Mouse (Mus musculus): ENCODE measurements around the gene Slc35f1. TPM values are rescaled to one million over a fixed set of nuclear protein-coding genes. Genes with fewer than 3 reads are reported as not detected.

The Slc35f1 gene
- polyA plus RNA-seq, 1 experiment from 2014 or later = 24.5 TPM

GRCm38 (mm10) chr10:52807808-52808207, 117.5 kb downstream of the Slc35f1 start:
- ATAC-seq (ENCODE audit: low read depth) = no peak
- Histone ChIP-seq H3K4me3 (no peak overlapping the region), H3K9me3 (no peaks in the 10 kb centered on the region), H3K4me1 (replicated peaks) (no peaks in the 10 kb centered on the region), H3K4me2 (no peak overlapping the region), H3K36me3 (no peaks in the 10 kb centered on the region), H3K27ac (replicated peaks) (no peak overlapping the region), H3K9ac (no peak overlapping the region), H3K27me3 (no peaks in the 10 kb centered on the region)
- WGBS = 42% methylated on average over 2 of the region's 2 CpGs

- no peaks in the 10 kb centered on the region for H3K4me1 ChIP-seq (replicated peaks)
- no peak for ATAC-seq (ENCODE audit: low read depth)
- H3K27ac ChIP-seq (replicated peaks) = no peak overlapping the region
- H3K9ac ChIP-seq = no peak overlapping the region
- 95% methylated on average over 4 of the region's 4 CpGs for WGBS
- no peaks in the 10 kb centered on the region for H3K36me3 ChIP-seq
- no peak overlapping the region for H3K4me3 ChIP-seq
- H3K27me3 ChIP-seq = no peaks in the 10 kb centered on the region
- no peak overlapping the region for H3K4me2 ChIP-seq
- no peaks in the 10 kb centered on the region for H3K9me3 ChIP-seq
These were observed 122.5 kb downstream of the Slc35f1 start for GRCm38 (mm10) chr10:52812861-52813260.

GRCm38 (mm10) chr10:52814358-52814757, 124.0 kb downstream of the Slc35f1 start:
- H3K9me3 ChIP-seq = no peaks in the 10 kb centered on the region
- 92% methylated on average over 5 of the region's 5 CpGs for WGBS
- H3K4me3 ChIP-seq = no peak overlapping the region
- no peaks in the 10 kb centered on the region for H3K27me3 ChIP-seq
- H3K4me1 ChIP-seq (replicated peaks) = no peaks in the 10 kb centered on the region
- ATAC-seq (ENCODE audit: low read depth) = no peak
- no peak overlapping the region for H3K4me2 ChIP-seq
- no peak overlapping the region for H3K9ac ChIP-seq
- H3K27ac ChIP-seq (replicated peaks) = no peak overlapping the region
- no peaks in the 10 kb centered on the region for H3K36me3 ChIP-seq

GRCm38 (mm10) chr10:52819661-52820060, 129.3 kb downstream of the Slc35f1 start:
- H3K36me3 ChIP-seq = no peaks in the 10 kb centered on the region
- 96% methylated on average over 1 of the region's 1 CpGs for WGBS
- H3K27ac ChIP-seq (replicated peaks) = no peak overlapping the region
- no peaks in the 10 kb centered on the region for H3K27me3 ChIP-seq
- H3K4me1 ChIP-seq (replicated peaks) = no peaks in the 10 kb centered on the region
- no peaks in the 10 kb centered on the region for H3K9me3 ChIP-seq
- no peak overlapping the region for H3K4me2 ChIP-seq
- no peak for ATAC-seq (ENCODE audit: low read depth)
- H3K4me3 ChIP-seq = no peak overlapping the region
- H3K9ac ChIP-seq = no peak overlapping the region

- no peak overlapping the region for H3K27ac ChIP-seq (replicated peaks)
- H3K4me3 ChIP-seq = no peak overlapping the region
- no peak for ATAC-seq (ENCODE audit: low read depth)
- WGBS = 85% methylated on average over 2 of the region's 2 CpGs
- no peaks in the 10 kb centered on the region for H3K27me3 ChIP-seq
- no peaks in the 10 kb centered on the region for H3K36me3 ChIP-seq
- no peak overlapping the region for H3K4me2 ChIP-seq
- H3K4me1 ChIP-seq (replicated peaks) = no peaks in the 10 kb centered on the region
- H3K9ac ChIP-seq = no peak overlapping the region
- H3K9me3 ChIP-seq = no peaks in the 10 kb centered on the region
These were observed 132.6 kb downstream of the Slc35f1 start for GRCm38 (mm10) chr10:52822909-52823308.

- H3K4me3 ChIP-seq = no peak overlapping the region
- no peak for ATAC-seq (ENCODE audit: low read depth)
- no peak overlapping the region for H3K9ac ChIP-seq
- H3K4me1 ChIP-seq (replicated peaks) = no peaks in the 10 kb centered on the region
- no peaks in the 10 kb centered on the region for H3K9me3 ChIP-seq
- H3K36me3 ChIP-seq = no peaks in the 10 kb centered on the region
- H3K27ac ChIP-seq (replicated peaks) = no peak overlapping the region
- no peaks in the 10 kb centered on the region for H3K27me3 ChIP-seq
- WGBS = 88% methylated on average over 4 of the region's 4 CpGs
- H3K4me2 ChIP-seq = no peak overlapping the region
These were observed 135.4 kb downstream of the Slc35f1 start for GRCm38 (mm10) chr10:52825746-52826145.

- Histone ChIP-seq H3K4me2 (no peak overlapping the region), H3K9ac (no peak overlapping the region), H3K9me3 (no peaks in the 10 kb centered on the region), H3K27ac (replicated peaks) (no peak overlapping the region), H3K4me3 (no peak overlapping the region), H3K27me3 (no peaks in the 10 kb centered on the region), H3K36me3 (no peaks in the 10 kb centered on the region), H3K4me1 (replicated peaks) (peaks cover 6% of the 10 kb centered on the region)
- WGBS = 9% methylated on average over 2 of the region's 2 CpGs
- ATAC-seq (ENCODE audit: low read depth) = peak; percentile 50; the same call in 1 of the 2 replicates
These were observed 150.5 kb downstream of the Slc35f1 start for GRCm38 (mm10) chr10:52840819-52841218.

- no peak overlapping the region for H3K4me3 ChIP-seq
- H3K9me3 ChIP-seq = no peaks in the 10 kb centered on the region
- no peak for ATAC-seq (ENCODE audit: low read depth)
- H3K27me3 ChIP-seq = no peaks in the 10 kb centered on the region
- no peak overlapping the region for H3K4me2 ChIP-seq
- H3K27ac ChIP-seq (replicated peaks) = no peak overlapping the region
- H3K9ac ChIP-seq = no peak overlapping the region
- H3K4me1 ChIP-seq (replicated peaks) = no peaks in the 10 kb centered on the region
- H3K36me3 ChIP-seq = no peaks in the 10 kb centered on the region
These were observed 161.7 kb downstream of the Slc35f1 start for GRCm38 (mm10) chr10:52851994-52852393.

- Histone ChIP-seq H3K36me3 (no peaks in the 10 kb centered on the region), H3K9ac (no peak overlapping the region), H3K4me3 (no peak overlapping the region), H3K9me3 (no peaks in the 10 kb centered on the region), H3K4me1 (replicated peaks) (peaks cover 8% of the 10 kb centered on the region; the same call in 1 of the 2 replicates), H3K4me2 (no peak overlapping the region), H3K27ac (replicated peaks) (no peak overlapping the region), H3K27me3 (no peaks in the 10 kb centered on the region)
- ATAC-seq (ENCODE audit: low read depth) = no peak
- 52% methylated on average over 2 of the region's 2 CpGs for WGBS
These were observed 170.5 kb downstream of the Slc35f1 start for GRCm38 (mm10) chr10:52860851-52861250.

GRCm38 (mm10) chr10:52864936-52865335, 174.6 kb downstream of the Slc35f1 start:
- no peak for ATAC-seq (ENCODE audit: low read depth)
- Histone ChIP-seq H3K9me3 (no peaks in the 10 kb centered on the region), H3K4me2 (no peak overlapping the region), H3K27me3 (no peaks in the 10 kb centered on the region), H3K4me1 (replicated peaks) (peaks cover 8% of the 10 kb centered on the region; the same call in 1 of the 2 replicates), H3K27ac (replicated peaks) (no peak overlapping the region), H3K9ac (no peak overlapping the region), H3K36me3 (no peaks in the 10 kb centered on the region), H3K4me3 (no peak overlapping the region)
- WGBS = 66% methylated on average over 5 of the region's 5 CpGs

GRCm38 (mm10) chr10:52871110-52871509, 180.8 kb downstream of the Slc35f1 start:
- Histone ChIP-seq H3K4me3 (no peak overlapping the region), H3K4me2 (no peak overlapping the region), H3K4me1 (replicated peaks) (peaks cover 7% of the 10 kb centered on the region; the same call in 1 of the 2 replicates), H3K9ac (no peak overlapping the region), H3K9me3 (no peaks in the 10 kb centered on the region), H3K27ac (replicated peaks) (no peak overlapping the region), H3K27me3 (no peaks in the 10 kb centered on the region), H3K36me3 (no peaks in the 10 kb centered on the region)
- no peak for ATAC-seq (ENCODE audit: low read depth)

GRCm38 (mm10) chr10:52874133-52874532, 183.8 kb downstream of the Slc35f1 start:
- 58% methylated on average over 9 of the region's 9 CpGs for WGBS

GRCm38 (mm10) chr10:52874712-52875111, 184.4 kb downstream of the Slc35f1 start:
- no peak overlapping the region for H3K4me3 ChIP-seq
- no peak for ATAC-seq (ENCODE audit: low read depth)
- H3K36me3 ChIP-seq = no peaks in the 10 kb centered on the region
- no peak overlapping the region for H3K27ac ChIP-seq (replicated peaks)
- no peaks in the 10 kb centered on the region for H3K9me3 ChIP-seq
- peaks cover 35% of the 10 kb centered on the region for H3K4me1 ChIP-seq (replicated peaks)
- H3K4me2 ChIP-seq = no peak overlapping the region
- H3K27me3 ChIP-seq = no peaks in the 10 kb centered on the region
- no peak overlapping the region for H3K9ac ChIP-seq

More at GRCm38 (mm10) chr10:52874133-52874532, 183.8 kb downstream of the Slc35f1 start:
- H3K27me3 ChIP-seq = no peaks in the 10 kb centered on the region
- ATAC-seq (ENCODE audit: low read depth) = no peak
- H3K4me3 ChIP-seq = no peak overlapping the region
- peaks cover 35% of the 10 kb centered on the region for H3K4me1 ChIP-seq (replicated peaks)
- no peak overlapping the region for H3K9ac ChIP-seq
- H3K27ac ChIP-seq (replicated peaks) = no peak overlapping the region
- no peak overlapping the region for H3K4me2 ChIP-seq
- no peaks in the 10 kb centered on the region for H3K36me3 ChIP-seq
- no peaks in the 10 kb centered on the region for H3K9me3 ChIP-seq
